Mouse (Mus musculus): ENCODE measurements around the gene Rnf180. TPM values are rescaled to one million over a fixed set of nuclear protein-coding genes. Genes with fewer than 3 reads are reported as not detected.

Rnf180 gene
- polyA plus RNA-seq, 1 experiment: 1.1 TPM

- no peak overlapping the region for H3K4me3 ChIP-seq (ENCODE audit: extremely low read depth, insufficient read depth, insufficient read length)
- no peak for DNase-seq (ENCODE audit: low read depth in 1 of 2, low spot score in 2 of 2)
Observed at GRCm38 (mm10) chr13:105146827-105147226, 147.8 kb downstream of the Rnf180 start.

GRCm38 (mm10) chr13:105139881-105140280 is 154.7 kb downstream of the Rnf180 start:
- no peak overlapping the region for H3K27ac ChIP-seq (ENCODE audit: insufficient read depth, low read length)
- no peak for DNase-seq (ENCODE audit: low read depth in 1 of 2, low spot score in 2 of 2)
- TF ChIP-seq CTCF (IDR thresholded peaks at IDR 0.05; ENCODE audit: extremely low read depth, insufficient read depth, insufficient read length, insufficient replicate concordance) (no peak), POLR2A (IDR thresholded peaks at IDR 0.05; ENCODE audit: low read depth, low read length) (no peak)
- no peak overlapping the region for H3K4me3 ChIP-seq (ENCODE audit: extremely low read depth, insufficient read depth, insufficient read length)
- WGBS: 4% methylated on average over 4 of the region's 4 CpGs
- no peaks in the 10 kb centered on the region for H3K4me1 ChIP-seq (ENCODE audit: control insufficient read depth, insufficient read depth, insufficient read length)
- H3K36me3 ChIP-seq (ENCODE audit: control insufficient read depth, insufficient read depth, low read length): no peaks in the 10 kb centered on the region
- H3K27me3 ChIP-seq (ENCODE audit: control insufficient read depth, insufficient read depth, low read length): no peaks in the 10 kb centered on the region

More at GRCm38 (mm10) chr13:105146827-105147226, 147.8 kb downstream of the Rnf180 start:
- Histone ChIP-seq H3K36me3 (ENCODE audit: control insufficient read depth, insufficient read depth, low read length) (no peaks in the 10 kb centered on the region), H3K27me3 (ENCODE audit: control insufficient read depth, insufficient read depth, low read length) (no peaks in the 10 kb centered on the region), H3K4me1 (ENCODE audit: control insufficient read depth, insufficient read depth, insufficient read length) (no peaks in the 10 kb centered on the region), H3K27ac (ENCODE audit: insufficient read depth, low read length) (no peak overlapping the region)
- WGBS: 36% methylated on average over 1 of the region's 1 CpGs
- TF ChIP-seq CTCF (IDR thresholded peaks at IDR 0.05; ENCODE audit: extremely low read depth, insufficient read depth, insufficient read length, insufficient replicate concordance) (no peak), POLR2A (IDR thresholded peaks at IDR 0.05; ENCODE audit: low read depth, low read length) (no peak)

GRCm38 (mm10) chr13:105134397-105134796 is 160.2 kb downstream of the Rnf180 start:
- Histone ChIP-seq H3K27ac (ENCODE audit: insufficient read depth, low read length) (no peak overlapping the region), H3K4me1 (ENCODE audit: control insufficient read depth, insufficient read depth, insufficient read length) (no peaks in the 10 kb centered on the region), H3K27me3 (ENCODE audit: control insufficient read depth, insufficient read depth, low read length) (no peaks in the 10 kb centered on the region), H3K36me3 (ENCODE audit: control insufficient read depth, insufficient read depth, low read length) (no peaks in the 10 kb centered on the region), H3K4me3 (ENCODE audit: extremely low read depth, insufficient read depth, insufficient read length) (no peak overlapping the region)
- WGBS: 65% methylated on average over 5 of the region's 5 CpGs
- TF ChIP-seq CTCF (IDR thresholded peaks at IDR 0.05; ENCODE audit: extremely low read depth, insufficient read depth, insufficient read length, insufficient replicate concordance) (no peak), POLR2A (IDR thresholded peaks at IDR 0.05; ENCODE audit: low read depth, low read length) (no peak)
- no peak for DNase-seq (ENCODE audit: low read depth in 1 of 2, low spot score in 2 of 2)

- no peak overlapping the region for H3K27ac ChIP-seq (ENCODE audit: insufficient read depth, low read length)
- H3K27me3 ChIP-seq (ENCODE audit: control insufficient read depth, insufficient read depth, low read length): no peaks in the 10 kb centered on the region
- H3K36me3 ChIP-seq (ENCODE audit: control insufficient read depth, insufficient read depth, low read length): no peaks in the 10 kb centered on the region
- no peak overlapping the region for H3K4me3 ChIP-seq (ENCODE audit: extremely low read depth, insufficient read depth, insufficient read length)
- WGBS: 91% methylated on average over 2 of the region's 2 CpGs
- no peak for DNase-seq (ENCODE audit: low read depth in 1 of 2, low spot score in 2 of 2)
- H3K4me1 ChIP-seq (ENCODE audit: control insufficient read depth, insufficient read depth, insufficient read length): no peaks in the 10 kb centered on the region
- no peak for TF ChIP-seq POLR2A (IDR thresholded peaks at IDR 0.05; ENCODE audit: low read depth, low read length)
- no peak for TF ChIP-seq CTCF (IDR thresholded peaks at IDR 0.05; ENCODE audit: extremely low read depth, insufficient read depth, insufficient read length, insufficient replicate concordance)
Observed at GRCm38 (mm10) chr13:105132776-105133175, 161.8 kb downstream of the Rnf180 start.

GRCm38 (mm10) chr13:105132370-105132769 is 162.2 kb downstream of the Rnf180 start:
- 88% methylated on average over 6 of the region's 6 CpGs for WGBS
- TF ChIP-seq CTCF (IDR thresholded peaks at IDR 0.05; ENCODE audit: extremely low read depth, insufficient read depth, insufficient read length, insufficient replicate concordance) (no peak), POLR2A (IDR thresholded peaks at IDR 0.05; ENCODE audit: low read depth, low read length) (no peak)

GRCm38 (mm10) chr13:105130080-105130479 is 164.5 kb downstream of the Rnf180 start:
- WGBS: 84% methylated on average over 6 of the region's 6 CpGs

More at GRCm38 (mm10) chr13:105132370-105132769, 162.2 kb downstream of the Rnf180 start:
- DNase-seq (ENCODE audit: low read depth in 1 of 2, low spot score in 2 of 2): no peak
- Histone ChIP-seq H3K27me3 (ENCODE audit: control insufficient read depth, insufficient read depth, low read length) (no peaks in the 10 kb centered on the region), H3K36me3 (ENCODE audit: control insufficient read depth, insufficient read depth, low read length) (no peaks in the 10 kb centered on the region), H3K4me3 (ENCODE audit: extremely low read depth, insufficient read depth, insufficient read length) (no peak overlapping the region), H3K27ac (ENCODE audit: insufficient read depth, low read length) (no peak overlapping the region), H3K4me1 (ENCODE audit: control insufficient read depth, insufficient read depth, insufficient read length) (no peaks in the 10 kb centered on the region)

GRCm38 (mm10) chr13:105122092-105122491 is 172.5 kb downstream of the Rnf180 start:
- Histone ChIP-seq H3K27ac (ENCODE audit: insufficient read depth, low read length) (no peak overlapping the region), H3K4me1 (ENCODE audit: control insufficient read depth, insufficient read depth, insufficient read length) (no peaks in the 10 kb centered on the region), H3K36me3 (ENCODE audit: control insufficient read depth, insufficient read depth, low read length) (no peaks in the 10 kb centered on the region), H3K4me3 (ENCODE audit: extremely low read depth, insufficient read depth, insufficient read length) (no peak overlapping the region), H3K27me3 (ENCODE audit: control insufficient read depth, insufficient read depth, low read length) (no peaks in the 10 kb centered on the region)
- 88% methylated on average over 3 of the region's 3 CpGs for WGBS
- DNase-seq (ENCODE audit: low read depth in 1 of 2, low spot score in 2 of 2): no peak
- TF ChIP-seq CTCF (IDR thresholded peaks at IDR 0.05; ENCODE audit: extremely low read depth, insufficient read depth, insufficient read length, insufficient replicate concordance): no peak
- no peak for TF ChIP-seq POLR2A (IDR thresholded peaks at IDR 0.05; ENCODE audit: low read depth, low read length)

More at GRCm38 (mm10) chr13:105130080-105130479, 164.5 kb downstream of the Rnf180 start:
- no peak for DNase-seq (ENCODE audit: low read depth in 1 of 2, low spot score in 2 of 2)
- Histone ChIP-seq H3K4me3 (ENCODE audit: extremely low read depth, insufficient read depth, insufficient read length) (no peak overlapping the region), H3K36me3 (ENCODE audit: control insufficient read depth, insufficient read depth, low read length) (no peaks in the 10 kb centered on the region), H3K4me1 (ENCODE audit: control insufficient read depth, insufficient read depth, insufficient read length) (no peaks in the 10 kb centered on the region), H3K27ac (ENCODE audit: insufficient read depth, low read length) (no peak overlapping the region), H3K27me3 (ENCODE audit: control insufficient read depth, insufficient read depth, low read length) (no peaks in the 10 kb centered on the region)
- TF ChIP-seq POLR2A (IDR thresholded peaks at IDR 0.05; ENCODE audit: low read depth, low read length) (no peak), CTCF (IDR thresholded peaks at IDR 0.05; ENCODE audit: extremely low read depth, insufficient read depth, insufficient read length, insufficient replicate concordance) (no peak)

Measured in spleen, adult 2 months (tissue).